Mouse (Mus musculus) liver, postnatal 0 days (tissue): ENCODE measurements around the gene Cyth1.

ENCODE experiments used
- CTCF ChIP-seq: sonication (generic); IDR thresholded peaks from 2 replicates; pipeline ENCODE4 v1.5.1; 2016; ENCODE audit warnings: antibody characterized with exemption, low read depth
- EP300 ChIP-seq: IDR thresholded peaks from 2 replicates; pipeline ENCODE4 v1.6.1; 2016; ENCODE audit warnings: antibody characterized with exemption, low read depth, mild to moderate bottlenecking

GRCm38 (mm10) chr11:118280218-118280617, 31.8 kb upstream of the Cyth1 start:
- TF ChIP-seq EP300 (no peak), CTCF (no peak)
